In the genomic region with DNA sequence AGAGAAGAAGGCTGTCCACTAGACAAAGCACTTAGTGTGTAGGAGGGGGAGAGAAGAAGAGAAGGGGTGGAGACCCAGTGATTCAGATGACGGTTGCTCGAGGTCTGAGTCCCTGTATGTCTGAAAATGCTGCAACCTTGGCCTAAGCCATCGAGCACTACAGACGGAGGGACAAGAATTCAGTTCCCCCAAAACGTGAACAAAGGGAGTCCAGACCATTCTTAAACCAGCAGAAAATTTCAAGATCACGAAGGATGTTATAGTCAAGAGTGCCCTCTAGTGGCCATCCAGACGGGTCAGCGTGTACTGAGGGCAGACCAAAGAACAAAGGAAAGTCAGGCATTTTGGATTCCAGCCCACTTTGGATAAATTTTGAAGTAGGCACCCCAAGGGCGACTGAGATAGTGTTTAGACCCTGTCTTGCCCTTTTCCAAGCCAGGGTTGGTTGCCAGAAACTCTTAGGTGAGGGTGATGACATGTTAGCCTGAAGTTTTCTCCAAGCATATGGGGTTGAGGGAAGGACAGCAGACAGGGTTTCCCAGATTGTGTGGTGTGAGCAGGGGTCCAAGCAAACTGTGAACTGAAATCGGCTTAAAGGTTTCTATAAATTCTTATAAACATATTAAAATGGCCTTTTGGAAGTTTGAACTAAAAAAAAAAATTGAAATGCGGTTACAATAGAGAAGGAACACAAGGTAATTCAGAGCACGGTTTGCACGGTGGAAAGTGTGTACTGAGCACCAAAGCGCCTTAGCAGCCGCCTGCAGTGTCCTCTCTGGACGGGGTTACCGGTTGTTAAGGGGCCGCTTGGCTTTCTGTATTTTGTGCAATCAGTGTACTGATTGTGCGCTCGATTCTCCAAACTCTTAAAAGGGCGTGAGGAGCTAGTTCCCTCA, we compare ENCODE assay signal across 8 mouse cellular contexts. TPM values are rescaled to one million over a fixed set of nuclear protein-coding genes. Genes with fewer than 3 reads are reported as not detected.
DNase-seq lines count a peak whose midpoint lies in the region; ATAC-seq and TF ChIP-seq lines count a peak whose summit lies in the region.

No protein-coding gene starts in this region.

- peak; percentile 78 for DNase-seq in layer of hippocampus, adult 11-12 months (ENCODE audit: low spot score)
- DNase-seq in layer of hippocampus, adult 9-10 months (ENCODE audit: low spot score), result no peak
- peak; percentile 70 to 80 for DNase-seq in cerebellum, postnatal 25 days
- DNase-seq in frontal cortex, postnatal 25 days (ENCODE audit: low spot score in 2 of 2), result peak; percentile 42 to 61
- peak; percentile 93 for DNase-seq in hindbrain, embryonic 14.5 days (ENCODE audit: low spot score)
- peak; percentile 61 to 66 for DNase-seq in left cerebral cortex, adult 2 months (ENCODE audit: extremely low spot score in 1 of 2, low spot score in 2 of 2)
- DNase-seq in right cerebral cortex, postnatal 25 days, result peak; percentile 63

- H3K4me2 ChIP-seq in hindbrain, embryonic 14.5 days (replicated peaks), result peak overlapping the region; percentile 88

- ATAC-seq in hindbrain, embryonic 14.5 days (ENCODE audit: low FRiP score), result peak; percentile 86
- peak; percentile 73 for ATAC-seq in megakaryocyte, adult 5-6 weeks (ENCODE audit: poor library complexity, severe bottlenecking)

- no peaks in the 10 kb centered on the region for H3K27me3 ChIP-seq in hindbrain, embryonic 14.5 days (ENCODE audit: control insufficient read depth, insufficient read depth, low read length)

- H3K4me3 ChIP-seq in hindbrain, embryonic 14.5 days (replicated peaks; ENCODE audit: low read length), result peak overlapping the region; percentile 43
- H3K4me3 ChIP-seq in left cerebral cortex, adult 2 months, result peak overlapping the region; percentile 48

- H3K9ac ChIP-seq in hindbrain, embryonic 14.5 days, result peak overlapping the region; percentile 76

- no peaks in the 10 kb centered on the region for H3K9me3 ChIP-seq in hindbrain, embryonic 14.5 days (ENCODE audit: control insufficient read depth, low read length)

- under 1% methylated on average over 21 of the region's 21 CpGs for WGBS in hindbrain, embryonic 14.5 days

- intact Hi-C loops in left cerebral cortex, adult 2 months (cut with DNase I), result loop anchor here (1.0 kb wide), 2 partner anchors 16 kb away; partner anchors contain the start of gene Hist1h4k

- peak overlapping the region; percentile 99 for H3K27ac ChIP-seq in hindbrain, embryonic 14.5 days
- H3K27ac ChIP-seq in left cerebral cortex, adult 2 months, result peak overlapping the region; percentile 63

- TF ChIP-seq CTCF in left cerebral cortex, adult 2 months (IDR thresholded peaks at IDR 0.05), result peak; percentile 89

- peaks cover 22% of the 10 kb centered on the region for H3K4me1 ChIP-seq in hindbrain, embryonic 14.5 days (replicated peaks; ENCODE audit: control insufficient read depth, insufficient read depth, low read length)

- H3K36me3 ChIP-seq in hindbrain, embryonic 14.5 days (replicated peaks; ENCODE audit: control insufficient read depth, insufficient read depth), result no peaks in the 10 kb centered on the region

RNA-seq across cellular contexts. Expression of gene Hist1h4j, which starts 0.6 kb away (rescaled TPM):
- 0.33 and 0.64 TPM in 2 replicates for polyA plus RNA-seq in hindbrain, embryonic 14.5 days (2014; fragmentation: Nextera tagmentation; extraction: Ambion mirVana)
- total RNA-seq in left cerebral cortex, adult 2 months (2021), result 10 to 100 TPM; 13.9 to 19.4 TPM
- total RNA-seq in megakaryocyte, adult 5-6 weeks (2015), result 5.8 and 10.7 TPM in 2 replicates
- total RNA-seq in megakaryocyte, adult 5-6 weeks (2017), result 595 and 644 TPM in 2 replicates

RNA-seq across cellular contexts. Expression of gene Hist1h2bm, which starts 12.4 kb away (rescaled TPM):
- 1.4 TPM in 2 replicates for polyA plus RNA-seq in hindbrain, embryonic 14.5 days (2014; fragmentation: Nextera tagmentation; extraction: Ambion mirVana)
- 1 to 10 TPM; 4.8 to 5.4 TPM for total RNA-seq in left cerebral cortex, adult 2 months (2021)
- total RNA-seq in megakaryocyte, adult 5-6 weeks (2015), result 139 and 162 TPM in 2 replicates
- total RNA-seq in megakaryocyte, adult 5-6 weeks (2017), result 615 and 635 TPM in 2 replicates

RNA-seq across cellular contexts. Expression of gene Hist1h4k, which starts 16.0 kb away (rescaled TPM):
- 2.0 and 2.7 TPM in 2 replicates for polyA plus RNA-seq in hindbrain, embryonic 14.5 days (2014; fragmentation: Nextera tagmentation; extraction: Ambion mirVana)
- total RNA-seq in left cerebral cortex, adult 2 months (2021), result 100 to 1,000 TPM; 316 to 377 TPM
- total RNA-seq in megakaryocyte, adult 5-6 weeks (2015), result 97.3 and 158 TPM in 2 replicates
- 2,083 and 3,751 TPM in 2 replicates for total RNA-seq in megakaryocyte, adult 5-6 weeks (2017)

RNA-seq across cellular contexts. Expression of gene Hist1h3h, which starts 16.8 kb away (rescaled TPM):
- 2.4 and 3.2 TPM in 2 replicates for polyA plus RNA-seq in hindbrain, embryonic 14.5 days (2014; fragmentation: Nextera tagmentation; extraction: Ambion mirVana)
- total RNA-seq in left cerebral cortex, adult 2 months (2021), result 10 to 100 TPM; 54.6 to 74.2 TPM
- 37.0 and 141 TPM in 2 replicates for total RNA-seq in megakaryocyte, adult 5-6 weeks (2015)
- 82.6 and 194 TPM in 2 replicates for total RNA-seq in megakaryocyte, adult 5-6 weeks (2017)

RNA-seq across cellular contexts. Expression of gene Hist1h2ai, which starts 18.0 kb away (rescaled TPM):
- polyA plus RNA-seq in hindbrain, embryonic 14.5 days (2014; fragmentation: Nextera tagmentation; extraction: Ambion mirVana), result 5.4 and 7.5 TPM in 2 replicates
- total RNA-seq in left cerebral cortex, adult 2 months (2021), result 10 to 100 TPM; 25.4 to 32.6 TPM
- 5.0 and 7.6 TPM in 2 replicates for total RNA-seq in megakaryocyte, adult 5-6 weeks (2015)
- 3,924 and 4,338 TPM in 2 replicates for total RNA-seq in megakaryocyte, adult 5-6 weeks (2017)

Comparison
In these comparisons a context has a peak if more than half of its experiments do, and no peak if none do; other contexts are left out.
1. RNA of gene Hist1h2bm, which starts 12.4 kb away (total RNA-seq): 139 to 635 TPM in megakaryocyte, adult 5-6 weeks; 4.8 to 5.4 TPM in left cerebral cortex, adult 2 months; every median in the first group is over 10 times any median in the second.